Mouse (Mus musculus) erythroid progenitor cell, adult 5-6 weeks (primary cell): ENCODE data around the gene Adrm1. TPM values are rescaled to one million over a fixed set of nuclear protein-coding genes. Genes with fewer than 3 reads are reported as not detected.
A peak's percentile ranks its signal among the peaks of the same experiment; 100 is the strongest.

Source experiments
- ATAC-seq: replicated peaks from 2 replicates; pipeline ENCODE4 v1.8.0; 2016; ENCODE audit warnings: moderate number of reproducible peaks, mild to moderate bottlenecking, moderate TSS enrichment, inconsistent platforms; ENCODE audit not compliant: poor library complexity, low FRiP score, severe bottlenecking
- total RNA-seq, 2 experiments: library from RNA; stranded (forward) in 1 of 2; stranded (reverse) in 1 of 2; fragments of 150-400 nt in 1 of 2; fragments of 186-747, 209-891 nt in 1 of 2; gene quantifications; 2 replicates each; pipeline versions ENCODE4 v1.2.3 to v1.2.4; 2015 to 2017; ENCODE audit warnings: low replicate concordance in 2 of 2

Adrm1 gene
- total RNA-seq, 2 experiments from 2014 or later = 24.1 to 66.7 TPM

GRCm38 (mm10) chr2:180181542-180181941 is 10.3 kb downstream of the Adrm1 start:
- ATAC-seq = no peak

- no peak for ATAC-seq
These were observed 12.9 kb downstream of the Adrm1 start for GRCm38 (mm10) chr2:180184011-180184751.

GRCm38 (mm10) chr2:180184752-180185109 is 13.4 kb downstream of the Adrm1 start:
- no peak for ATAC-seq

GRCm38 (mm10) chr2:180185686-180186085 is 14.4 kb downstream of the Adrm1 start:
- ATAC-seq = no peak

- no peak for ATAC-seq
These were observed 16.1 kb downstream of the Adrm1 start for GRCm38 (mm10) chr2:180187362-180187761.

- no peak for ATAC-seq
These were observed 25.5 kb downstream of the Adrm1 start for GRCm38 (mm10) chr2:180196610-180197322.

GRCm38 (mm10) chr2:180197323-180198037 is 26.2 kb downstream of the Adrm1 start:
- ATAC-seq = no peak

- no peak for ATAC-seq
These were observed 27.5 kb downstream of the Adrm1 start for GRCm38 (mm10) chr2:180198782-180199181.

GRCm38 (mm10) chr2:180200681-180201080 is 29.4 kb downstream of the Adrm1 start:
- ATAC-seq = no peak

GRCm38 (mm10) chr2:180201303-180201702 is 30.0 kb downstream of the Adrm1 start:
- no peak for ATAC-seq

- ATAC-seq = no peak
These were observed 31.0 kb downstream of the Adrm1 start for GRCm38 (mm10) chr2:180202263-180202662.

GRCm38 (mm10) chr2:180202805-180203204 is 31.5 kb downstream of the Adrm1 start:
- no peak for ATAC-seq

GRCm38 (mm10) chr2:180204501-180204900 is 33.2 kb downstream of the Adrm1 start:
- no peak for ATAC-seq

- ATAC-seq = no peak
These were observed 34.0 kb downstream of the Adrm1 start for GRCm38 (mm10) chr2:180205083-180205955.

GRCm38 (mm10) chr2:180205956-180206280 is 34.6 kb downstream of the Adrm1 start:
- no peak for ATAC-seq

GRCm38 (mm10) chr2:180207840-180208239 is 36.6 kb downstream of the Adrm1 start:
- ATAC-seq = 0 out of 2 replicates have a peak, but pooled peaks have one; percentile 32

GRCm38 (mm10) chr2:180208976-180209375 is 37.7 kb downstream of the Adrm1 start:
- no peak for ATAC-seq

GRCm38 (mm10) chr2:180212255-180212654 is 41.0 kb downstream of the Adrm1 start:
- no peak for ATAC-seq

GRCm38 (mm10) chr2:180214352-180214978 is 43.2 kb downstream of the Adrm1 start:
- no peak for ATAC-seq
